Mouse (Mus musculus): ENCODE data around the gene Spocd1.

Spocd1 gene

DNA sequence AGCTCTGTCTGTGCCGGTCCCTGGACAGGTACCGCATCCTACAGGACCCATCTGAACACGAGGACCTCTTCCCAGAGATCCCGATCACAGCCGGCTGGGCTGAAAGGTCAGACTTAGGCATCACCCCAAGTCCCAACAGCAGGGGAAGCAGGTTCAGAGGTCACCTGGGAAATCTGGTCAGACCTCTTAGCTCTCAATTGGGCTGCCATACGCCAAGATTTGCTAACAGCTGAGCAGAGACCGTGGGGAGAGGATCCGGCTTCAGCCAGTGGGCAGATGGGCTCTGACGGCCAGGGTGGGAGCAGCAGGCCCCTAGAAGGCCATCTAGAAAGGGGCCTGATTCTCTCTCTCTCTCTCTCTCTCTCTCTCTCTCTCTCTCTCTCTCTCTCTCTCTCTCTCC is 45.2 kb downstream of the Spocd1 start:
- in situ Hi-C loops (cut with MboI): no loop called here

DNA sequence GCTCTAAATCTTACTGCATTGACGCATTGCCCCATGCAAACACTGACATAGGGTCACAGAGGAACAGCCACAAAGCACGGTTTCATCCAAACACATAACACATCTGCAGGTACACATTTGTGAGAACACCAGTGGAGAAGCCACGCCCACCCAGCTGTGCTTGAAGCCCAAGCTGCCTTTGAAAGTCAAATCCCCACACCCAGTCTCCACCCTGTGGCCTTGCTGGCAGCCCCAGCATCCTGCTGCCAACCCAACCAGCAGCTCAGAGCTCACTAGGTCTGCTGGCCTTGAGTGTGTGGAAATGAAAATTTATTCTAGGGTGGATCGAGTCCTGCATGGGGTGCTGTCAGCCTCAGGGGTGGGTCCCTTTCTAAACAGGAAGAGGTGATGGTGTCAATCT is 48.2 kb downstream of the Spocd1 start:
- in situ Hi-C loops (cut with MboI): no loop called here

DNA sequence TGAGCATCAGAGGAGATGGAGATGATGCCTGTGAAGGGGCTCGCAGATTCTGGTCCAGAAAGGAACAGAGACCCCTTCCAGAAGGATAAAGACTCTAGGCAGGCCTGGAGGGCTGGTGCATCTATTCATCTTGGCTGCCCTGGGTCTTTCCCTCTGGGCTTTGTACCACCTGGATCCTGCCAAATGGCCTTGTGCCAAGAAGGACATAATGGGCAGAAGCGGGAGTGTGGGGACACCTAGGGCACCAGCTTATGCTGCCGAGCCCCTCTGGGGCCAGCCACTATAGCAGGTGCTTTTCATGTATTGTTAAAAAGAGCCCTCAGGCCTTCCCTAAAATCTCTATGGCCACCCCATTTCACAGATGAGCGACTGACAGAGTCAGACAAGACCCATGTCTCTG is 49.2 kb downstream of the Spocd1 start:
- in situ Hi-C loops (cut with MboI): no loop called here

DNA sequence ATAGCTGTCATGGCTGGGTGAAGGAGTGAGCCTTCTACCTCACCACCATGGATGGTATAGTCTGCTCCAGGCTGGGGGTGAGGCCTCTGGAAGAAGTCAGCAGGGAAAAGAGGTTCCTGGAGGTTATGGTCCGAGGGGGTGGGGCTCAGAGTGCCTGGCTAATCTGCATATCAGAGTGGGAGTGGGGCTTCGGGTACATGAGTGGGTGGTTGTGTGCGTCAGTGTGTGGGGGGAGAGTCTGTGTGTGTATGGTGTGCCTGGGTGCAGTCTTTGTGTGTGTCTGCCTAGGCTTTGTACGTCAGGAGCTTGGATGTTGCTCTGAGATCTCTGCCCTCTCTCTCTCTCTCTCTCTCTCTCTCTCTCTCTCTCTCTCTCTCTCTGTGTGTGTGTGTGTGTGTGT is 49.9 kb downstream of the Spocd1 start:
- in situ Hi-C loops (cut with MboI): no loop called here

DNA sequence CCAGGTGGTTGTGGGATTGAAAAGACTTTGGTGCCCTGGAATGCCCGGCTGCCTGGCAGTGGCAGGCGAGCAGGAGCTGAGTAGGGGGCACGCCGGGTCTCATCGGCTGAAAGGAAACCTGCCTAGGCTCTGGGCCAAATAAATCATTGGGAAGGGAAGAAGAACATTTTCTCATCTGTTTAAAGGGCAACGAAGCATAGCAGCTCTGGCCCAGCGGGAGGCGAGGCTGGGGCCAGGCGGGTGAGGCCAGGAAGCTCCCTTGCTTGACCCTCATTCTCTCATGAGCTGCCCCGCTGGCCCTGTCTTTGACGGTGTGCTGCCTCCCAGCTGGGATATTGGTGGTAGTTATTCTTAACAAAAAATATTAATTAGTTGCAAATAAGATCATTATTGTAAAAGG is 52.6 kb downstream of the Spocd1 start:
- in situ Hi-C loops (cut with MboI): no loop called here

DNA sequence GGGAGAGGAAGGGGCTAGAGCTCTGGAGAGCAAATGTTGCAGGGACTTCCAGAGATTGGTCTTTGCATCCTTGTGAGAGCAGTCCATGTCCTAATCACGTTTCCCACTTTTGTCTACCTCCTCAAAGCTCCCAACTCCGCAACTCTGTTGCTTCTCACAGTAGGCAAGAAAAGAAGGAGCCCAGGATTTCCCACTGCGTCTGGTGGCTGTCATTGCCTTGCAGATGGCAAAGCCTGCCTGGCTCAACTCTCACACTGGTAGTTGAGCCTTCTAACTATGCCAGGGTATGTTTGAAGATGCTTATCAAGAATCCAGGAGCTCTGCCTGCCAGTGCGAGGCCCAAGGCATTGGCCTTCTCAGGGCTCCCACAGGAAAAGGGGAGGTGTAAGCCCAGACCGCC is 54.0 kb downstream of the Spocd1 start:
- in situ Hi-C loops (cut with MboI): no loop called here

DNA sequence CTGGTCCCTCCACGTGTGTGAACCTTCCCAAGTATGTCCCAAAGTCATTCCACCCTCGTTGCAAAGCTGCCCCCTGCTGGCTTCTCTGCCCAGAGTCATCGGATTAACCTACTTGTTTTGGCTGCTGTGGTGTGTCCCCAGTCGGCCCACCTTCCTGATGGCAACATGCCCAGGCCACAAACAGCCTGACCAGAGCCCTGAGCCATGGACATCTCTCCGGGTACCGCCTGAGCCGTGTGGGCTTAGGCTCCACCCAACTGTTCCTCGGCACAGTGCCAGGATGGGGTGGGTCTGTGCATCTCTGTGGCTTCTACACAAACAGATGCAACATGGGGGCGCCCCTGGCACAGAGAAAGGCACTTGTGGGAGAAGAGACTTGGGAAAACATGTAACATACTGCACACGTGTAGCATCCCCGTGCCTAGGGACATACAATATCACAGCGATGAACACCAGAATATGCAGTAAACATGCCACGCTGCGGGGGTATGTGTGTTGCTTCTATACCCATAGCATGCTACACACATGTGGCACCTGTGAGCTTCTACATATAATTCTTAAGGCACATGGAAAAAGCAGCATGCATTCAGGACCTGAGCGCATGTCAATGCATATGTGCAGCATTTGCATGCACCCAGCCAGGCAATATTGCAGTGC is 54.8 kb downstream of the Spocd1 start:
- in situ Hi-C loops (cut with MboI): no loop called here

DNA sequence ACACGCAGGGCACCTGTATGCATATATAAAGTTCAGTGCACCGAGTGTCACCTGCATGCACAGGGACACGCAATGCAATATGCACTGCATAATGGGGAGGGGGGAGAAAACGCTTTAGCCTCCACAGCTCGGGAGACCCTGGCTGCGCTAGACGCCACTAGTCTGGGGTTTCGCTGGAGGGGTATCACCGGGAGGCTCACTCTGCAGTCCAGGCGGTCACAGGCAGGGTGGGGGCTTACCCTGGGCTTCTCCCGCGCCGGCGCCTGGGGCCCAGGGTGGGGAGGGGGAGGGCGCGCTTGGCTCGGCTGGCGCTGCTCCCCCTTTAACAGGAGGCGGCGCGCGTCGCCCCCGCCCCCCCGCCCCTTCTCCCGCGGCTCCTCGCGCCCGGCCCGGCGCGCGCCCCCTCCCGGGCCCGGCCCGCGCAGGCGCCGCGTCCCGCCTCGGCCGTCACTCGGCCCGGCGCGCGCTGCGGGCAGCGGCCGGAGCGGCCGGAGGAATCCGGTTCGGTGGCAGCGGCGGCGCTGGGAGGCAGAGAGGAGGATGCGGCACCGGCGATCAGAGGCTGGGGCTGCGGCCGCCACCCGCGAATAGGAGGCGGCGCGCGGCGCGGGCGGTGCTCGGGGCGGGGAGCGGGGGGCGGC is 55.5 kb downstream of the Spocd1 start, which contains the start of gene Adgrb2:
Gene Adgrb2 (plus strand): TSS at position 450 of the 641 bp plus-strand sequence.
- in situ Hi-C loops (cut with MboI): no loop called here

DNA sequence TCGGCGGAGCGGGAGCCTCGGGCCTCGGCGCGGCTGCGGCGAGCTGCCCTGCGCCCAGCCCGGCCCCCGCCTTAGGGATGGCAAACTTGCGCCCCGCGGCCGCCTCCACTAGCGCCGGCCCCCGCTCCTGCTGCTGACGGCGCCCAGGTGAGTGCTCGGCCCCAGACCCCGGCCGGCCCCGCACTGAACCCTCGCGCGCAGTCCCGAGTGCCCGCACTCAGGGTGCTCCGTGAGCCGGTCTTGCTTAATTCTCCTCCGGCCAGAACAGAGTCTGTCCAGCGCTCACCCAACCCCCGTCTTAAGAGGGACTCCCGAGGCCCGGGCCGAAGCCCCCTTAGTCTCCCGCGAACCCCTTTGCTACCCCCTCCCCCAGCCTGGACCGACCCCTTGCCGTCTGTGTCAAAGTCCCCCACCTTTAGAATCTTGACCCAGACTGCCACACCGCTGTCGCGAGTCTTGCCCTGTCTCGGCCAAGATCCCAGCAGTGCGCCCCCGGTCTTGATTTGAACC is 56.2 kb downstream of the Spocd1 start:
- in situ Hi-C loops (cut with MboI): no loop called here

DNA sequence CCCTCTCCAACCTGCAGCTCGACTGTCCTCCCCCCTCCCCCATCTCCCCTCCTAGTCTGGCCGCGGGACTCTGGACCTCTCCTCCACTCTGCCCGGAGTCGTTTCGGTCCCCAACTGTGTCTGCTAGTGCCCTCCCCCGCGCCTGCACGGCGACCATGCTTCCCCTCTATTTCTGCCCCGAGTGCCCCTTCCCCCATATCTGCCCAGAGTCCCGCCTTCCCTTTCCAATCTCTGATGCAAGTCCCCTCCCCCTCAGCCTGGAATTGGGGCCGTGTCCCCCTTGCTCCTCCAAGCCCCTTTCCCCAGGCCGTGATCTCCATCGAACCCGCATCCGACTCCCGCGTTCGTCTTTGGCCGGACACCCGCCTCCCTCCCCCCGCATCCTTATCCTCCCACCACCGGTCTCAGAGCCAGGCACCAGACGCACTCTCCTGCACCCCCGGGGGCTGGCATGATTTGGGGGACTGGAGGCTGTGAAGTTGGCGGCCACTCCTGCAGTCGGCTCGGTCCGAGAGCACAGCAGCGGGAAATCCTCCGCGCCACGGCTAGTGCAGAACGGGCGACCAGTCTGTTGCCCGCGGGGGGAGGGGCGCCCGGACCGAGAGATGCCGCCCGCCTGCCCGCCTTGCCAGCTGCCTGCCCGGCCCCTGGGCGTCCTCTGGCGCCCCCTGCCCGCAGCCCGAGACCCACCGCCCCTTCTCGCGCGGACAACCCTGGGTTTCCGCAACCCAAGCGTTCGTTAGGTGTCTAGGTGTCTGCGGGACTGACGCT is 56.8 kb downstream of the Spocd1 start:
- in situ Hi-C loops (cut with MboI): no loop called here

DNA sequence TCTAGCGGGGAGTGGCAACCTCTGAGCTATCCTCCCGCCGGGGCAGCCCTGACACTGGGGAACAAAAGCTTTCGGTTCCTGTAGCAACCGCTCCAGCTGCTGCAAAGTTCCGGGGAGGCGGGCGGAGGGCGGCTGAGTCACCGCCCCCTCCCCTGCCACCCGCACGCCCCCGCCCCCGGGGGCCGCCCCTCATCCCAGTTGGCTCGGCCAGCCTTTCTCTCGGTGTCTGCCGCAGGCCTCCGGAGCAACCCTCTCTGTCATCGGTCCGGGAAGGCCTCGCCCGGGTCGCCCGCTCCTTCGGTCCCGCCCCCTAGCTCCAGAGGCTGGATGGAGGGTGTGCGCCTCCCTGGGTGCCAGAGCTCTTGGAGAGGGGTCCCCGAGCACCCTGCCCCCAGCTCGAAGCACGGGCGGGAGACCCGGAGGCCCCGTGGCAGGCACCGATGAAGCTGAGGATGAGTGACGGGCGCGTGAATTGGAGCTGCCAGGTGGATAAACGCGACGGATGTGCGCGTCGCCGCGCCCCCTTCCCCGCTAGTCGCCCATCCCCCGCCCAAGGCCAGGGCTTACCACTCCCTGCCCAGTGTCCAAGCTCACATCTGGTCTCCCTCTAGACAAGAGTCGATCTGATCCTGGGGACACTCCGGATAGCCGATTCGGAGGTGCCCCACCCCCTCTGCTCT is 58.9 kb downstream of the Spocd1 start:
- in situ Hi-C loops (cut with MboI): no loop called here

DNA sequence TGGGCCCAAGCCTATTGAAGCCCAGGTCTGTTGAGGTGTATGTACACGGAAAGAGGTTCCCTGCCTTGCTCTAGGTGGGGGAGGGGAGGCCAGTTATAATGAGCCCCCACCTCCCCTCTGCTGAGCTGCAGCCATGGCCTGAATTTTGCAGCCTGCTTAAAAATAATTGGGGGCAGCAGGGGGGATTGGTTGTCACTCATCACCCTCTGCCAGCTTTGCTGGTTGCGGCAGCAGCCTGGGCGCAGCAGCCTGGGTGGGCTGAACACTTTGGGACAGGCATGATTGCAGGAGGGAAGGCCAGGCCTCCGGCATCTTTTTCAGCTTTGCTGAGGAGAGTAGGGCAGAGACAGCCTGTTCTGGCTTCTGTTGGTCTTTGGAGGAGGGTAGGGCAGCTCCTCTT is 60.9 kb downstream of the Spocd1 start:
- in situ Hi-C loops (cut with MboI): no loop called here

DNA sequence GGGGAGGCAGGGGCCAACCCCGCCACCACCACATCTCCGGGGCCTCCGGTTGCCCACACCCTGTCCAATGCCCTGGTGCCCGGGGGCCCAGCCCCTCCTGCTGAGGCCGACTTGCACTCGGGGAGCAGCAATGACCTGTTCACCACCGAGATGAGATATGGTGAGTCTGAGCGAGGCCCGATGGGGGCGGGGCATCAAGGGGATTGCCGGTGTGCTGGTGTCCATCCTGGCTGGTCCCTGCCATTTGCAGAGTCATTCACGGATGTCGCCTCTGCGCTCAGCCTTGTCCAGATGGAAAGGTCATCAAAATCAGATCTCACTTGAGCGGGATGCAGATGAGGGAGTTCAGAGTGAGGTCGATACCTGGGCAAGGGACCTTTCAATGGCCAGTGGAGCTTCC is 63.7 kb downstream of the Spocd1 start:
- in situ Hi-C loops (cut with MboI): no loop called here

DNA sequence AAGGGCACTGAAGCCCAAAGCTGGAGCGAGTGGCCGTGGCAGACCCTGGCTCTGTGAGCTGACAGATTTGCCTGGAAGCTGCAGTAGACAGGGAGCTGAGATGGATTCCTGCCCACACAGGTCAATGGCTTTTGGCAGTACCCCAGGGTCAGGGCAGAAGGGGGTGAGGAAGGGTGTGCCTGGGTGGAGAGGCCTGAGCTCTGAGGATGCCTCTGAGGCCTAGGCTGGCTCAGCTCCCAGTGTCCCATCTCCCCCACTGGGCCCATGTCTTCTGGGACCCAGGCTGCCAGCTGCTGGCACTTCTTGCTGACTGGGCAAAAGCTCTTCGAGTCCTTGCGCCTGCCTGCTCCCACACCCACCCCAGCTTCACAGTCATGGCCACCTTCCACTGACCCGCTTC is 64.2 kb downstream of the Spocd1 start:
- in situ Hi-C loops (cut with MboI): no loop called here

DNA sequence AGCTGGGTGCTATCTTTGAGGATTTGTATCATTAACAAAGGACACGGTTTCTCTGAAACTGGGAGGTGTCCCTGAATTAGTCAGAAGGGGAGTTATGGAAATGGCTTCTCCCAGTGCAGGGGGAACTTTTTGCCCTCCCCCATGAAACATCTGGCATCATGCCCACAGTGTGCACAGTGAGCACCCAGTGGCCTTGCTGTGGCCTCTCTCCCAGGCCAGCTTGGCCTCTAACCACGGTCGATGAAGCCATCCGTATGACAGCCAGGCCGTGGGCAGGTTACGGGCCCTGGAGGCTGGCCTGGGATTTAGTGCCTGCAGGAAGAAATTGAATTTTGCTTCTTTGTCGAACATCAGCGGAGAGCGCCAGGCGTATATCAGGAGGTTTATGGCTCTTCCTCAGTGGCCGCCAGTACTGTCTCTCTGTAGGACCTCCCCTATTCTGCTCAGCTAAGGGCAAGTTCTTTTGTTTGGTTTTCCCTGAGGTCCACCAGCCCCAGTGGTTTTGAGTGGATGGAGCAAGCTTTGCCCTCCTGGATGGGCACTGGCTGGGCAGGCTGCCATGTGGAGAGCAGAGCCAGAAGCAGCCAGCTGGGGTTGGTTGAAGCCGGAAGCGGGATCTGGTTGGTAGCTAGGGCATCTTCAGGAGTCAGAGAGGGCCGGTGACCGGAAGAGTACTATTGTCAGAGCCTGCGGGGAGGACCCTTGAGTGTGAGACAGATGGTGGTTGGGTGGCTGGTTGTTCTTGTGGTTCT is 65.1 kb downstream of the Spocd1 start:
- in situ Hi-C loops (cut with MboI): no loop called here

DNA sequence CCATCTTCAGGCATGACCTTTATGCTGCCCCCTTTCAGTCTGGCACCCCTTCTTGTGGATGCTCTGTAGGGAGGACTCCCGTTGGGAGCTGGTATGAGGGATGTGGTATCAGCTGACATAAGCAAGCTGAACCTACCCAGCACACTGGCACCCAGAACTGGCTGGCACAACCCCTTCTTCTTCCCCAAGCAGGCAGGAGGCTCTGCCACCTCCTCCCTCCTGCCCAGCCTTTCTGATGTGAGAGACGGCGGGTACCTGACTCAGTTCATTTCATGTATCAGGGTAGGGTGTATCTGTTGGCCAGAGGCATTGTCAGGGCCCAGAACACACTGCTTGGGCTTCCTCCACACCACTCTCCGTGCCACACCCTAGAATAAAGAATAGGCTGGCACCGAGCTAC is 65.7 kb downstream of the Spocd1 start:
- in situ Hi-C loops (cut with MboI): no loop called here

DNA sequence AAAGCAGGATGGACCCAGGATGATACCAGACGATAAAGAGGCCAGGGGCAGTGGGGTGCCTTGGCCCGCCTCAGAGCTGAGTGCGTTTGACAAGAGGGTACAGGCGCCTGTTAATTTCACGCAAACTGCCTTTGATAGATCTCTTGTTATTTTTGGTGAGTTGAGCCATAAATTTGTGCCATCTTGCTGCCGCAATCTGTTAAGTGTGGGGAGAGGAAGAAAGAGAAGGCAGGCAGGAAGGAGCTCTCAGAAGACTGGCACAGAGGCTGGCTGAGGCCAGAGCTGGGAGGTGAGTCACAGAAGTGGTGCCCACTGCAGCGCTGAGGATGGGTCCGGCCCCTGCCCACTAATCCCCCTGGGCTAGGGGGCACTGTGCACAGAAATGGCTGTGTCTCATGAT is 66.2 kb downstream of the Spocd1 start:
- in situ Hi-C loops (cut with MboI): no loop called here

DNA sequence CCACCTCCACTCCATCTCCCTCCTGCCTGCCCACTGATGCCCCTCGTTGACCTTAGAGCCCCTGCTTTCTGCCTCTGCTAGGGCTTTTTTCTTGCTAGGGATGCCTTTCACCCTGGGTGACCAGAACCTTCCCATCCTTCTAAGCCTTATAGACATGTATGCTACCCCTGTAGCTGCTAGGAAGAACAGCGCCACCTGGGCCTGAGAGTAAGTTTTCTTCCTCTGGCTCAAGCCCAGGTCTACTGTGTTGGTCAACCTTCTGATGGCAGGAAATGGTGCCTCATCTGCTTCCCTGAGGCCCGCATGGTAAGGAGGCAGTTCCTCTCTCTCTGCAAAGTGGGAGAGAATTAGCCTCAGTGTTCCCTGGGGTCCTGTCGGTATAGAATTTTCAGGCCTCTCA is 67.0 kb downstream of the Spocd1 start:
- in situ Hi-C loops (cut with MboI): no loop called here

DNA sequence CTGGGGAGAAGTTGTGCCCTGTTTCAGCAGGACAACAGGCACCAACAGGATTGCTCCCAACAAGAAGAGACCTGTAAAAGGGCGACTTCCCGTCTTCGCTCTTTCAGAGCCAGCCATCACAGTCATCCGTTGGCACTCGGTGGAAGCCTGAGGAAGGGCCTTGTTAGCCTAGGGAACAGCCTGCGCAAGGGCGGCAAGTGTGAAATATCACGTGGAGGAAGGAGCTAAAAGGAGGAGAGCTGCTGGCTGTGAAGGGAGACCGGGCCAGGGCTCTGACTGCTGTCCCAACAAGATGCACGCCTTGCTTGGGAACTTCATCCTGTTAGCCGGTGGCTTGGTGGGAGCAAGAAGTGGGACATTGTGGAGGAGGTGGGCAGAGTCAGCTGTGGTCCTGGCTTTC is 69.1 kb downstream of the Spocd1 start:
- in situ Hi-C loops (cut with MboI): no loop called here

DNA sequence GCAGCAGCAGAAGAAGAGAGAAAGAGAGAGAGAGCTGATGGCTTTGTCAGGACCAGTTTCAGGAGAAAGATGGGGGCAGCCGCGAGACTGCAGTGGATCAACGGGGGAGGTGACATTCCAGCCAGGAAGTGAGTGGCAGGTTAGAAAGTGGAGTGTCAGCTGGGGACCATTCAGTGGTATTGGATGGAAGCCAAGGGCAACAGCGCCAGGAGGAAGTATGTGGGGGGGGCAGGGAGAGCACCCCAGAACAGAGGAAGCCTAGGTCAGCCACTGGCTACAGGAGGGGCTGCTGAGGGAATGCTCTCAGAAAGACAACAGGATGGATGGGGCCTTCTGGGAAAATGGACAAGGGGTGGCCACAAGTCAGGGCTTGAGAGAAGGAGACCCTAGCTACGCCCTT is 72.7 kb downstream of the Spocd1 start:
- in situ Hi-C loops (cut with MboI): no loop called here

DNA sequence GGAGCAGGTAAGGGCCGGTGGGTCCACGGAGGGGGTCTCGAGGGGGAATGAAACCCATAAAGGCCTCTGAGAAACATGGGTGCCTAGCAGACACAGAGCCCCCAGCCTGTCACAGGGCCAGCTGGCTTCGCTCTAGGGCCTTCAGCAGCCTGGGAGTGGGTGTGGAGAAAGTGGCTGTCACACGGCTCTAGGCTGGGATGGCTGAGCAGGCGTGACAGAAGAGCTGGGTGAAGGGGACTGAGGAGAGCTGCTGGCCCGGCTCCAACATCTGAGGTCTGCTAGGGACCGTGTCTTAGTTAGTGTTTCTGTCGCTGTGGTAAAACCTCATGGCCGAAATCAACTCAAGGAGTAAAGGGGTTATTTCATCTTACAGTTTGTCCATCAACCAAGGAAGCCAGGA is 73.1 kb downstream of the Spocd1 start:
- in situ Hi-C loops (cut with MboI): no loop called here

DNA sequence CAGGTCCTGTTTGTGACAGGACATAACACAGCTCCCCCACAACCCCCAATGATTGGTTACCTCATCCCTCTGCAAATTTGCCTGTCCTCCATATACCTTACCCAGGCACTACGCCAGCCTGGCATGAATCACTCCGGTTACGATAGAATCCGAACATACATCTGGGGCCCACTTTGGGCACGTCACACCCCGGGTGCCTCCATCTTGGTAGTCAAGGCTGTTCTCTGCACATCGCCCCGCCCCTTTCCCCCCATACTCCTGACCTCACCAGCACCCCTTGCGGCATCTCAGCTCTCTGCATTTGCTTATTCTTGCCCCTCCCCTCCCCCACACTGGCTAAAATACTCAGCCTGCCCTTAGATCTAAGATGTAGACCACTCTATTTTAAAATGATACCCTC is 76.5 kb downstream of the Spocd1 start:
- in situ Hi-C loops (cut with MboI): no loop called here

Measured in mature B cell (primary cell).